Mouse (Mus musculus): Measurements from ENCODE around the gene Pld4. TPM values are rescaled to one million over a fixed set of nuclear protein-coding genes. Genes with fewer than 3 reads are reported as not detected.
A peak's percentile ranks its signal among the peaks of the same experiment; 100 is the strongest.

Gene Pld4
- polyA plus RNA-seq, 1 experiment from 2014 or later, result 2.9 TPM

DNA sequence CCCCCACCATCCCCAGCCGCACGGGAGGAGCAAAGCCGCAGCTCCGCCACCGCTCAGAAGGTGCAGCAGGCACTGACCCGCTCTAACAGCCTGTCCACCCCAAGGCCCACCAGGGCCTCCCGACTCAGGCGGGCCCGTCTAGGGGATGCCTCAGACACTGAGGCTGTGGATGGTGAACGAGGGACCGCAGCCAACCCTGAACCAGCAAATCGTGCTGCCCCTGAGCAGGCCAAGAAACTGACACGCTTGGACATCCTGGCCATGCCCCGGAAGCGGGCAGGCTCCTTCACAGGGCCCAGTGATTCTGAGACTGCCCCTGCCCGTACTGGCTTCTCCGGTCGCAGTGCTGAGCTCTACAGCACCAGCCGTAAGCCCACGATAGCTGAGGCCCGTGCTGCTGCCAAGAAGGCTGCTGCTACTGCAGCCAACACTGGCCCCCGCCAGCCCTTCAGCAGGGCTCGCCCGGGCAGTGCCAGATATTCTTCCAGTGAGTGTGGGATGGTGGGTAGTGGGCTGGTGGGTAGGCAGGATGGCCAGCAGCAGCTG is 21.4 kb upstream of the Pld4 start:
- H3K27ac ChIP-seq, result no peak overlapping the region
- no peak overlapping the region for H3K4me2 ChIP-seq
- WGBS, result 93% methylated on average over 24 of the region's 24 CpGs
- ATAC-seq, result no peak
- no peak overlapping the region for H3K9ac ChIP-seq
- H3K4me1 ChIP-seq, result peaks cover 6% of the 10 kb centered on the region; the same call in 1 of the 2 replicates
- H3K36me3 ChIP-seq (ENCODE audit: poor library complexity, severe bottlenecking), result peaks cover 76% of the 10 kb centered on the region
- no peaks in the 10 kb centered on the region for H3K9me3 ChIP-seq (replicated peaks)
- no peak overlapping the region for H3K4me3 ChIP-seq
- no peaks in the 10 kb centered on the region for H3K27me3 ChIP-seq

DNA sequence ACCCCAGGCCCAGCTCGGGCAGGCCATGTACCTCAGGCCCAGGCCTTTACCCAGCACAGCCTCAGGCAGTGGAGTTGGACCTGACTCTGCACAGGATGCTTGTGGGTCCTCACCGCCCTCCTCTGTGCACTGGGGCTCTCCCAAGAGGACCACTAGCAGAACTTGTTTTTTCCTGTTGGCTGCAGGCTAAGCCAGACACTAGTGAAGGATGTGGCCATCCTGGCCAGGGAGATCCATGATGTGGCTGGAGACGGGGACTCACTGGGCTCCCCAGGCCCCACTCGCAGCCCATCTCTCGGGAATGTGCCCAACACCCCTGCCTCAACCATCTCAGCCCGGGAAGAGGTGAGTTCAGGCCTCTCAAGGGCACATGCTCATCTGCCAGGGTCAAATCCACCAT is 17.7 kb upstream of the Pld4 start:
- H3K4me2 ChIP-seq, result no peak overlapping the region
- H3K27me3 ChIP-seq, result no peaks in the 10 kb centered on the region
- peak overlapping the region; percentile 48; the same call in 1 of the 2 replicates for H3K27ac ChIP-seq
- WGBS, result 74% methylated on average over 6 of the region's 6 CpGs
- H3K4me1 ChIP-seq, result peaks cover 21% of the 10 kb centered on the region
- no peaks in the 10 kb centered on the region for H3K9me3 ChIP-seq (replicated peaks)
- peaks cover 56% of the 10 kb centered on the region for H3K36me3 ChIP-seq (ENCODE audit: poor library complexity, severe bottlenecking)
- H3K4me3 ChIP-seq, result no peak overlapping the region
- peak overlapping the region; percentile 13; the same call in 1 of the 2 replicates for H3K9ac ChIP-seq
- ATAC-seq, result peak; percentile 1; the same call in 1 of the 2 replicates

- Histone ChIP-seq H3K36me3 (ENCODE audit: poor library complexity, severe bottlenecking) (peaks cover 50% of the 10 kb centered on the region), H3K4me1 (peaks cover 23% of the 10 kb centered on the region), H3K27me3 (no peaks in the 10 kb centered on the region), H3K9me3 (replicated peaks) (no peaks in the 10 kb centered on the region), H3K4me3 (no peak overlapping the region), H3K27ac (peak overlapping the region; percentile 48; the same call in 1 of the 2 replicates), H3K4me2 (no peak overlapping the region), H3K9ac (0 out of 2 replicates have a peak overlapping the region, but pooled peaks have one; percentile 34)
- peak; percentile 77 for ATAC-seq
- WGBS, result 59% methylated on average over 25 of the region's 25 CpGs
Observed at GRCm38 (mm10) chr12:112743168-112743975, 17.1 kb upstream of the Pld4 start.

DNA sequence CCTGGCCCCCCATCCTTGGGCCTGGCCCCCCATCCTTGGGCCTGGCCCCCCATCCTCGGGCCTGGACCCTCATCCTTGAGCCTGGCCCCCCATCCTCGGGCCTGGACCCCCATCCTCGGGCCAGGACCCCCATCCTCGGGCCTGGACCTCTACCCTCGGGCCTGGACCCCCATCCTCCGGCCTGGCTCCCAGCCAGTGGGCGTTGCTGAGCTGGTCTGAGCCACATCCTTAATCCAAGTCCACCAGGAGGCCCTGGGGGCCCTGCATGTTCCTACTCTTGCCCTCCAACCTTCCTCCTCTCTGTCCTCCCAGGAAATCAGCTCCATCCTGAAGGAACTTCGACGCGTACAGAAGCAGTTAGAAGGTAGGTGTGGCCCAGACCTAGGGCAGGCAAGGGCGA is 16.2 kb upstream of the Pld4 start:
- Histone ChIP-seq H3K4me1 (peaks cover 26% of the 10 kb centered on the region), H3K36me3 (ENCODE audit: poor library complexity, severe bottlenecking) (peaks cover 41% of the 10 kb centered on the region), H3K4me2 (no peak overlapping the region), H3K9ac (peak overlapping the region; percentile 34), H3K9me3 (replicated peaks) (no peaks in the 10 kb centered on the region), H3K27ac (no peak overlapping the region), H3K27me3 (no peaks in the 10 kb centered on the region), H3K4me3 (no peak overlapping the region)
- WGBS, result 87% methylated on average over 11 of the region's 11 CpGs
- ATAC-seq, result no peak

DNA sequence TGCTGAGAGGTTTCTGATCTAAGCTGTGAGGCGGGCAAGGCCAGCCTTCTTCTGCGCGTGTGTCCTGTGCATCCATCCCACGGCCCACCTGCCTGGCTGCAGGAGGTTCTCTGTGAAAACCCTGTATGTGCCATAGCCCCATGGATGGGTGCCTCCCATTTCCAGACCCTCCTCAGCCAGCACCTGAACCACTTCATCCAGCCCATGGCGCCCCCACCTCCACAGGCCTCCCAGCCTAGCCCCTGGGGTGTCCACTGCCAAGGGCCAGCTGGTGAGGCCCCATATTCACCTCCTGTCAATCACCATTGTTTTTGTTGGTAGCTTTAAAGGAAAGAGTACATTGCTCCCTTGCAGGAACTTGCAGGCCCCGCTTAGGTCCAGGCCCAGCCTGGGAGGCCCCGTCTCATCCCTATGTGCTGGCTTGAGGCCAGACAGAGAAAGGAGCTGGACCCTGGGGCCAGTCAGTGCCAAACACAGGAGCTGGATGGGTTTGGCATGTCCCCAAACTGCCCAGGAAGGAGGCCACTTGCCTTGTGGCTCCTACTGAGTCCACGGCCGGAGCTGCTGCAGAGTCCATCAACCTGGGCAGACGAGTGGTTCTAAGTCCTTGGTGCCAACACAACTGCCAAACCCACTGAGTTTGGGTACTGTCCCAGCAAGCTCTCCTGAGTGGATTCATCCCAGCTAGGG is 15.4 kb upstream of the Pld4 start:
- Histone ChIP-seq H3K9me3 (replicated peaks) (no peaks in the 10 kb centered on the region), H3K27ac (peak overlapping the region; percentile 14; the same call in 1 of the 2 replicates), H3K4me3 (no peak overlapping the region), H3K36me3 (ENCODE audit: poor library complexity, severe bottlenecking) (peaks cover 33% of the 10 kb centered on the region), H3K9ac (0 out of 2 replicates have a peak overlapping the region, but pooled peaks have one; percentile 34), H3K4me2 (no peak overlapping the region), H3K27me3 (no peaks in the 10 kb centered on the region), H3K4me1 (peaks cover 26% of the 10 kb centered on the region)
- 90% methylated on average over 10 of the region's 10 CpGs for WGBS
- ATAC-seq, result no peak

GRCm38 (mm10) chr12:112745716-112746115 is 14.7 kb upstream of the Pld4 start:
- Histone ChIP-seq H3K9me3 (replicated peaks) (no peaks in the 10 kb centered on the region), H3K4me3 (no peak overlapping the region), H3K4me2 (no peak overlapping the region), H3K27me3 (no peaks in the 10 kb centered on the region), H3K36me3 (ENCODE audit: poor library complexity, severe bottlenecking) (peaks cover 27% of the 10 kb centered on the region), H3K9ac (no peak overlapping the region), H3K4me1 (peaks cover 26% of the 10 kb centered on the region), H3K27ac (peak overlapping the region; percentile 14; the same call in 1 of the 2 replicates)
- WGBS, result 88% methylated on average over 10 of the region's 10 CpGs
- no peak for ATAC-seq

- ATAC-seq, result peak; percentile 39
- Histone ChIP-seq H3K4me2 (no peak overlapping the region), H3K4me1 (peaks cover 26% of the 10 kb centered on the region), H3K27ac (0 out of 2 replicates have a peak overlapping the region, but pooled peaks have one; percentile 3), H3K4me3 (no peak overlapping the region), H3K9me3 (replicated peaks) (no peaks in the 10 kb centered on the region), H3K27me3 (no peaks in the 10 kb centered on the region), H3K9ac (no peak overlapping the region), H3K36me3 (ENCODE audit: poor library complexity, severe bottlenecking) (peaks cover 23% of the 10 kb centered on the region)
- 84% methylated on average over 4 of the region's 4 CpGs for WGBS
Observed at GRCm38 (mm10) chr12:112746461-112746807, 14.0 kb upstream of the Pld4 start.

- peak; percentile 44 for ATAC-seq
- H3K4me2 ChIP-seq, result peak overlapping the region; percentile 15
- H3K4me1 ChIP-seq, result peaks cover 26% of the 10 kb centered on the region
- WGBS, result 21% methylated on average over 10 of the region's 10 CpGs
- no peaks in the 10 kb centered on the region for H3K9me3 ChIP-seq (replicated peaks)
- H3K36me3 ChIP-seq (ENCODE audit: poor library complexity, severe bottlenecking), result peaks cover 23% of the 10 kb centered on the region
- H3K4me3 ChIP-seq, result no peak overlapping the region
- H3K9ac ChIP-seq, result peak overlapping the region; percentile 43
- H3K27ac ChIP-seq, result peak overlapping the region; percentile 78
- no peaks in the 10 kb centered on the region for H3K27me3 ChIP-seq
Observed at GRCm38 (mm10) chr12:112746808-112747605, 13.4 kb upstream of the Pld4 start.

DNA sequence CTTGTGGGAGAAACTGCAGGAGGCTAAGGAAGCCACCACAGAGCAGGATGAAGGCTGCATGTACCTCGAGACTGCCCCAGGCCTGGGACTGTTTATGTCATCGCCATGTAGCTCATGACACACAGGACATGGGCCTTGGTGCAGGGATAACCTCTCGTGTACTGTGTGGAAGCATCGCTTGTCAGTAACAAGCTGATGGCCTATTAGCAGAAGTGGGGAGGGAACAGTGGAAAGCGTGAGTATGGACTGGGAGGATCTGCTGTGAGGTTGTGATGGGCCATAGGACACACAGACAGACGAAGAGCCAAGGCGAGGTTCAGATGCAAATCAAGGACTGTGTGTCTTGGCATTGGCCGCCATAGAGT is 12.9 kb upstream of the Pld4 start:
- Histone ChIP-seq H3K9me3 (replicated peaks) (no peaks in the 10 kb centered on the region), H3K4me2 (no peak overlapping the region), H3K9ac (peak overlapping the region; percentile 43), H3K4me3 (no peak overlapping the region), H3K36me3 (ENCODE audit: poor library complexity, severe bottlenecking) (peaks cover 23% of the 10 kb centered on the region), H3K4me1 (peaks cover 26% of the 10 kb centered on the region), H3K27ac (peak overlapping the region; percentile 78), H3K27me3 (no peaks in the 10 kb centered on the region)
- WGBS, result 77% methylated on average over 8 of the region's 8 CpGs
- peak; percentile 9; the same call in 1 of the 2 replicates for ATAC-seq

DNA sequence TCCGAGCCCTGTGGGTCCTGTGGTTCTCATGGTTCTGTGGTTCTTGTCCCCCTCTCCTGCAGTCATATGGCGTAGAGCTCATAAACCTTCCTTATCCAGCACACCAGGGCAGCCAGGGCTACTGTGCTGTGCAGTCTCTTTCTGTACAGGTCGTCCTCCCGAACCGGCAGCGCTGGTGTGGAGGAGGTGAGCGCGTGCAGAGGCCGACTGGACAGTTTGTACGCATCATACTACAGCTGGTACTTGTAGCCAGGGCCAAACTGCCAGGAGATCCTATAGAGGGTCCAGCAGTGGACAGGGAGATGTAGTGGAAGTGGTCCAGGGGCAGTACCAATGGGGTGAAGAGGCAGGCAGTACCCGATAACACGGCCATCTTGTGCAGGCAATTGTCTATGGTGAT is 9.5 kb upstream of the Pld4 start:
- no peak overlapping the region for H3K9ac ChIP-seq
- no peak overlapping the region for H3K4me3 ChIP-seq
- no peaks in the 10 kb centered on the region for H3K27me3 ChIP-seq
- H3K9me3 ChIP-seq (replicated peaks), result no peaks in the 10 kb centered on the region
- ATAC-seq, result no peak
- H3K4me2 ChIP-seq, result no peak overlapping the region
- no peak overlapping the region for H3K27ac ChIP-seq
- H3K4me1 ChIP-seq, result peaks cover 16% of the 10 kb centered on the region
- WGBS, result 89% methylated on average over 12 of the region's 12 CpGs
- H3K36me3 ChIP-seq (ENCODE audit: poor library complexity, severe bottlenecking), result no peaks in the 10 kb centered on the region

- no peak for ATAC-seq
- 65% methylated on average over 2 of the region's 2 CpGs for WGBS
- no peaks in the 10 kb centered on the region for H3K9me3 ChIP-seq (replicated peaks)
Observed at GRCm38 (mm10) chr12:112752399-112752798, 8.1 kb upstream of the Pld4 start.

More at GRCm38 (mm10) chr12:112752399-112752798, 8.1 kb upstream of the Pld4 start:
- H3K36me3 ChIP-seq (ENCODE audit: poor library complexity, severe bottlenecking), result no peaks in the 10 kb centered on the region
- H3K4me2 ChIP-seq, result no peak overlapping the region
- peaks cover 9% of the 10 kb centered on the region for H3K4me1 ChIP-seq
- no peak overlapping the region for H3K4me3 ChIP-seq
- no peak overlapping the region for H3K27ac ChIP-seq
- H3K9ac ChIP-seq, result no peak overlapping the region
- H3K27me3 ChIP-seq, result no peaks in the 10 kb centered on the region

All from forebrain, embryonic 13.5 days (tissue).